Mouse (Mus musculus) T-helper 1 cell (primary cell): ENCODE results near the gene Arrdc4.

ENCODE experiments used
- in situ Hi-C: fragments of 300-600 bp; cut with MboI, MseI; formaldehyde crosslinking; loops from one replicate; pipeline ENCODE4 v1.15.1; 2025; ENCODE audit warnings: high pct_unique_total_duplicates

Gene Arrdc4

DNA sequence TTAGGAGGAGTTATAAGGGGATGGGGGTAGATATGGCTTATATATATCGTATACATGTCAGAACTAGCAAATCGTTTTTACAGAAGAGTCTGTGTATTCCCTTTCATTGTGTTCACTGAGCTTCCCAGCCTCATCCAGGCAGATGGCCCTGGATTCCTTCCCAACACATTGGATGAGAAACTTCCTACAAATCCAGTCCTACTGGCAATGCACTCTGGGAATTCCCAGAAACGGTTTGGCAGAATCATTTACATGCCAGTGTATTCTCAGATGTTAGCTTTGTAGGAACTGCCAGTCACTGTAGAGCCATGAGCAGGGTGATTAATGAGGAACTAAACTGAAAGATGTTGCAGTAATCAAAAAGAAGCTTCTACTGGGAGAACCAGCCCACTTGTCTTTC is 36.6 kb downstream of the Arrdc4 start:
- in situ Hi-C loops = no loop called here

DNA sequence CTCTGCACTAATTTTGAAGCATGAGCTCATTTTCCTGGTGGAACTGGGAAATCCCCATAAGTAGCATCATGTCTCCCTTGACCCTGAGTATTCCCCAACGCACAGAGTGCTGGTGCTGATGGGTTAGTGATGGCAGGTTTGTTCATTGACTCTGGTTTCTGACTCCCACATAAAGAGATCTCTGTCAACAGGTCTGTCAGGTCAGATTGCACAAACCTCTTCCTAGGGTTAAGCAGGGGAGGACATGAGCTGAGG is 39.8 kb downstream of the Arrdc4 start:
- in situ Hi-C loops = no loop called here

DNA sequence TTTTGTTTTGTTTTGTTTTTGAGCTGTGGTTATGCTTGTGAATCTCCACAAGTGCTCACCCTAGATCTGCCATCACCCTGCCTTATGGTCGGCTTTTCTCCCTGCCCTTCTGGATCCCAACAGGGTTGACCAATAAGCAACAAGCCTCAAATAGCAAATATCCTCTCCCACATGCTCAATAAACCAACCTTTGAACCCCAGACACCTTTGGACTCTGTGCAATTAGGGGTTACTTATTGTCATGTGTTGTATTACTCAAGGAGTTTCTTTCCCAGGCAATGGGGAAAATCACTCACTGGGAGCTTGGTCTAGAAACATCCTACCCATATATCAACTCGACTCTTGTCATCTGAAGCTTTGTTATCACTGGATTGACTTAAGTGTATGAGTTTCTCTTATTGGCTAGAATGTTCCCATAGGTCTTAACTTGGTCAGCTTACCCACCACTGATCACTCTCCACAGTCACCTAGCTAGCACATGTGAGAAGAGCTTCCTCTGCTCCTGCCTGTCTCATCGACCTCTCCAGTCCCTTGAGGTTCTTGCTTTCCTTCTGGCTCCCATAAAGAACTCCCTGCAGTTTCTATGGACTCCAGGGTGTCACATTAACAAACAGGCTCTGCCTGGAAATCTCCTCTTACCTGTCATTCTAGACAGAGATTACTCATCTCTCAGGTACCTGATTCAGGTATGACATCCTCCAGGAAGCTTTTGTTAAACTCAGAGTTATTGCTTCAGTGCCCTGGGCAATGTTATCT is 40.3 kb downstream of the Arrdc4 start:
- in situ Hi-C loops = no loop called here

DNA sequence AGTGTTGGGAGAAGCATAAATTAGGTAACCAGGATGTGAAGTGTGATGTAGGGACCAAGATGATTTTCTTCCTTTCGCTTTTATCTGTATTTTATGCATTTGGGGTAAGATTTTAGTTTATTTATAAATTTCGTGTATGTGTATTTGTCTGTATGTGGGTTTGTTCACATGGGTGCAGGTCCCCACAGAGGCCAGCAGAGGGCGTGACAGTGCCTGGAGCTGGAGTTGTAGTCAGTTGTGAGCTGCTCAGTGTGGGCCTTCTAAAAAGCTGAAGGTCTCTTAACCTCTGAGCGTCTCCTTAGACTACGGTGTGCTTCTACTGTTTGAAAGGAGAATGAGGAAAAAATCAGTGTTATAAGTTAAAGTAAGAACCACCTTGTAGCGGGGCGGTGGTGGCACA is 43.9 kb downstream of the Arrdc4 start:
- in situ Hi-C loops = no loop called here

DNA sequence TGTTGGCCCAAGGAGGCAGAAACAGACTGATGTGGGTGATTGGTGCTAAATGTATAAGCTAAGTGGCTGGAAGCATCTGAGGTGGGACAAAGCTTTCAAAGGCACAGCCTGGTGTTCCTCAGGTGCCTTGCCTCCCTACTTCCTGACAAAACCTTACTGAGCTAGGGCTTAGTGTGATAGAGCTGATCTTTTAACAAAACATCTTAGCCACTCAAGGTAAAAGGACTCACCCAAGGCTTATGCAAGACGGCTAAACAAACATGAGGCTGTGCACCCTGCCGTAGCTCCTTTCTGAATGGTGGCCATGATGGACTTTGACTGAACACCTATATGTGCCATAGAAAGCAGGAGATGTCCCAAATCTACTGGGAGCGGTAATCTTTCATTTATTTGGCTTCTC is 51.7 kb downstream of the Arrdc4 start:
- in situ Hi-C loops = no loop called here

DNA sequence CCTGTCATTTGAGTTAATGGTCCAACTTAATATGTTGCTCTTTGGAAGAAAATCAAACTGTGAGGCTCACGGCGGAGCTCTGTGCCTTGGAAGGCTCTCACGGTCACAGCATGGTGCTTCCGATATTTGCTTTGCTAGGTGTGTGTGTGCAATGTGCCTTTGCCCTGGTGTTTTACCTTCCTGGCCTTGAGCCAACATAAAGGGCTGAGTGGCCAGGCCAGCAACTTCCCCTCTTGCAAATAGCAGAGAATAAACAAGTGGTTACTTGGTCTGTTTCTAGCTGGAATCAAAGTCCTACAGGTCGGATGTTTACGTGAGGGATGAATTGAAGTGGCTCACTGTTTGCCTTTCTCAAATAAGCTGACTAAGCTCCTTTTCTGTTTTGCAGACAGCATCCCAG is 52.1 kb downstream of the Arrdc4 start:
- in situ Hi-C loops = no loop called here

DNA sequence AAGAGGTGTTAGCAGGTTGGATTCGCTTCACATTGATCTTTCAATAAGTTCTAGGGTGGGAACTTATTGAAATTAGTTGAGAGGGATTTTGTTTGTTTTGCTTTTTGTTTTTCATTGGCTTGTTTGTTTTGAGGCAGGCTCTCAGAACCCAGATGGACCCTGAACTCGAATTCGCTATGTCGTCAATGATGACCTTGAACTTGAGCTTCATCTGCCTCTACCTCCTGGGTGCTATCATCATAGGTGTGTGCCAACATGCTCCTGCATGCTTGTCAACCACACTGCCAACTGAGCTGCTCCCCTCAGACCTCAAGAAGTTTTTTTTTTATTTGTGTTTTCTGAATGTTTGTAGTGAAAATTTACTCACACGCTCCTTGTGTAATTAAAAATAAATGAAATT is 52.6 kb downstream of the Arrdc4 start:
- in situ Hi-C loops = no loop called here

DNA sequence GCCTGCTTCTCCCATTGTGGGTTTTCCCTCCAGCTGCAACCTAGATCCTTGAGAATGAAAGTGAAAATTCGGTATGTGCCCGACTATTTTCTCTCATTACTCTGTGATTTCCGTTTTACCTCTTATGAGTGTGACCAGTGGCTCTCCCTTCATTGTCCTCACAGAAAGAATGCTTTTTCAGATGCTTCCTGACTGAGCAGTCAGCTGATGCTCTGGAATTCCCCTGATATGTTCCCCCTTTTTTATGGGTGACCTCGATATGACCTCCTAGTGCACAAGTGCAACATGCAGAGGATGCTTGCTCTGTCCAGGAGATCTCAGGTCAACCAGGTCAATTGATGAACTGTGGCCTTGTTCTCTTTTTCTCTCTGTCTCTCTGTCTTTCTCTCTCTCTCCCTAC is 56.3 kb downstream of the Arrdc4 start:
- in situ Hi-C loops = no loop called here

DNA sequence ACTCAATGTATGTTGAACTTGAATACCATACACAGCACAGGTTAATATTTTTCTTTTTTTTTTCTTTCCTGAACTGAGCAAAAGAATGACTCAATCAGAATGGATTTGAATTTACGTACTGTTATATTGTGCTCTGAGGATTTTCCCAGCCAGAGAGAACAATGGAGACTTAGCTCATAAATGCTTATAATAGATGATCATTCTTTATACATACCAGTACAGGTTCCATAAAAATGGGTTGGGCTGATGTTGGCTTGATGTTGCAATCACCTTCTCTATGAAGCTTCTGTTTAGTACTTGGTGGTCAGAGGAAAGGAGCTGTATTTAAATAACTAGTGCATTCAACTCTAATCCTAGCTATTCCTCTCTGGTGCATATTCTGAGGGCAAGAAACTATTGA is 57.6 kb downstream of the Arrdc4 start:
- in situ Hi-C loops = no loop called here

DNA sequence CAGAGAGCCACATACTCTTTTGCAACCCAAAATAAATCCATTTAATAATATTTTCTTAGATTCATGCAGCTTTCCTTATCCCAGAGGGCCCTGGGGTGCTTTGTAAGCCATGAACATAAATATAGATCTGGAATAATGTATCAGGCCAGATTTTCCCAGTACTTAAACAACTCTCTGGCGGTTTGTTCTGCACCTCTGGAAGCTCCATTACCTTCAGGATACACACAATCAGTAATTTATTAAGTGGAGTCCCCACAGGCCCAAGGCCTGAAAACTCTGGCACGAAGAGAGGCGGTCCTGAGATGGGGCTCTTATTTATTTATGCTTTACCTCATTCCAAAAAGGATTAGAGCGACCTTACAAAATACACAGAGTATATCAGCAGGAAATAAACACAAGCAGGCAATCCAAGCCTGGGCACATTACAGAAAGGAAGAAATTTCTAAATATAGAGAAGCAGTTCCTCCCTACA is 61.9 kb downstream of the Arrdc4 start:
- in situ Hi-C loops = no loop called here
